Mouse (Mus musculus) olfactory bulb, adult 2 months (tissue): Measurements from ENCODE around the gene Trp53rkb. TPM values are rescaled to one million over a fixed set of nuclear protein-coding genes. Genes with fewer than 3 reads are reported as not detected.

Experiments used
- H3K27ac ChIP-seq: fragments of 200-500 bp; 2 replicates; pipeline ENCODE4 v1.5.1; 2012; ENCODE audit warnings: low read depth, low read length; ENCODE audit not compliant: insufficient read depth
- H3K4me1 ChIP-seq: fragments of 200-500 bp; 2 replicates; pipeline ENCODE4 v1.6.1; 2012; ENCODE audit warnings: low read length; ENCODE audit not compliant: control insufficient read depth, insufficient read depth
- H3K4me3 ChIP-seq: fragments of 200-500 bp; 2 replicates; pipeline ENCODE4 v1.5.1; 2012; ENCODE audit warnings: mild to moderate bottlenecking, low read depth, low read length, moderate library complexity; ENCODE audit not compliant: insufficient read depth
- CTCF ChIP-seq: fragments of 200-500 bp; IDR thresholded peaks from 2 replicates; pipeline ENCODE4 v1.5.1; 2012; ENCODE audit warnings: low read depth, mild to moderate bottlenecking, low read length, moderate library complexity; ENCODE audit not compliant: insufficient read depth
- POLR2A ChIP-seq: fragments of 200-500 bp; IDR thresholded peaks from 2 replicates; pipeline ENCODE4 v1.6.1; 2012; ENCODE audit warnings: mild to moderate bottlenecking, low read depth, low read length, moderate library complexity; ENCODE audit not compliant: insufficient read depth
- WGBS: fragments of 180-500 bp; shearing (Covaris S2); methylation state at CpG from one replicate; pipeline ENCODE4 v1.1.7; 2018; 5-methylcytosine and 5-hydroxymethylcytosine counted together
- polyA plus RNA-seq: library from polyadenylated mRNA; stranded (reverse); fragments of >200 nt; gene quantifications from 2 replicates; pipeline ENCODE4 v1.2.4, GENCODE M21; 2012; ENCODE audit warnings: low replicate concordance; ENCODE audit not compliant: missing spikeins, insufficient read depth, insufficient read length

Trp53rkb gene
- polyA plus RNA-seq, 1 experiment: not detected

GRCm38 (mm10) chr2:166824386-166824785, 32.1 kb downstream of the Trp53rkb start:
- Histone ChIP-seq H3K27ac (no peak overlapping the region), H3K4me3 (no peak overlapping the region), H3K4me1 (peaks cover 29% of the 10 kb centered on the region)
- TF ChIP-seq CTCF (no peak), POLR2A (no peak)
- 89% methylated on average over 5 of the region's 5 CpGs for WGBS

GRCm38 (mm10) chr2:166824998-166825397, 32.7 kb downstream of the Trp53rkb start:
- no peak overlapping the region for H3K4me3 ChIP-seq
- peaks cover 24% of the 10 kb centered on the region for H3K4me1 ChIP-seq
- no peak overlapping the region for H3K27ac ChIP-seq
- TF ChIP-seq CTCF (no peak), POLR2A (no peak)
- 97% methylated on average over 5 of the region's 5 CpGs for WGBS

GRCm38 (mm10) chr2:166826491-166827224, 34.3 kb downstream of the Trp53rkb start:
- TF ChIP-seq POLR2A (no peak), CTCF (no peak)
- Histone ChIP-seq H3K4me1 (peaks cover 16% of the 10 kb centered on the region), H3K4me3 (no peak overlapping the region), H3K27ac (no peak overlapping the region)
- 88% methylated on average over 8 of the region's 8 CpGs for WGBS

GRCm38 (mm10) chr2:166828306-166828705, 36.0 kb downstream of the Trp53rkb start:
- peaks cover 7% of the 10 kb centered on the region for H3K4me1 ChIP-seq
- H3K4me3 ChIP-seq: no peak overlapping the region
- no peak overlapping the region for H3K27ac ChIP-seq
- WGBS: 70% methylated on average over 12 of the region's 12 CpGs
- TF ChIP-seq CTCF (no peak), POLR2A (no peak)

GRCm38 (mm10) chr2:166830350-166830749, 38.0 kb downstream of the Trp53rkb start:
- Histone ChIP-seq H3K4me3 (no peak overlapping the region), H3K27ac (no peak overlapping the region), H3K4me1 (peaks cover 19% of the 10 kb centered on the region)
- 89% methylated on average over 5 of the region's 5 CpGs for WGBS
- TF ChIP-seq CTCF: no peak
- TF ChIP-seq POLR2A: no peak

GRCm38 (mm10) chr2:166834091-166834490, 41.8 kb downstream of the Trp53rkb start:
- H3K27ac ChIP-seq: no peak overlapping the region
- H3K4me1 ChIP-seq: peaks cover 12% of the 10 kb centered on the region
- TF ChIP-seq CTCF (no peak), POLR2A (no peak)
- 96% methylated on average over 2 of the region's 2 CpGs for WGBS
- H3K4me3 ChIP-seq: no peak overlapping the region

- no peak overlapping the region for H3K27ac ChIP-seq
- 79% methylated on average over 4 of the region's 4 CpGs for WGBS
- peaks cover 12% of the 10 kb centered on the region for H3K4me1 ChIP-seq
- no peak overlapping the region for H3K4me3 ChIP-seq
- TF ChIP-seq CTCF (no peak), POLR2A (no peak)
Measured at GRCm38 (mm10) chr2:166834796-166835195, 42.5 kb downstream of the Trp53rkb start.

GRCm38 (mm10) chr2:166835581-166835980, 43.2 kb downstream of the Trp53rkb start:
- H3K4me1 ChIP-seq: peaks cover 12% of the 10 kb centered on the region
- H3K27ac ChIP-seq: no peak overlapping the region
- TF ChIP-seq POLR2A (no peak), CTCF (no peak)
- WGBS: 78% methylated on average over 5 of the region's 5 CpGs
- no peak overlapping the region for H3K4me3 ChIP-seq

GRCm38 (mm10) chr2:166841813-166842212, 49.5 kb downstream of the Trp53rkb start:
- Histone ChIP-seq H3K4me1 (peaks cover 4% of the 10 kb centered on the region; the same call in 1 of the 2 replicates), H3K4me3 (no peak overlapping the region), H3K27ac (no peak overlapping the region)
- 92% methylated on average over 4 of the region's 4 CpGs for WGBS
- TF ChIP-seq CTCF: no peak
- TF ChIP-seq POLR2A: no peak

Other genes with a start within 250 kb of the Trp53rkb start
- not detected in 2 replicates for gene Prex1, start 78.7 kb upstream of the Trp53rkb start, polyA plus RNA-seq
- gene Arfgef2, start 13.1 kb downstream of the Trp53rkb start, polyA plus RNA-seq: 46.0 TPM in 1 of 2 replicates, not detected in the other
- gene Cse1l, start 113.5 kb downstream of the Trp53rkb start, polyA plus RNA-seq: not detected in 2 replicates
- gene Stau1, start 203.8 kb downstream of the Trp53rkb start, polyA plus RNA-seq: not detected in 2 replicates
- not detected in 2 replicates for gene Ddx27, start 222.7 kb downstream of the Trp53rkb start, polyA plus RNA-seq